Mouse (Mus musculus) A20 (cell line): Measurements from ENCODE around the gene Sap30bp.

Source experiments
- DNase-seq: peaks from one replicate; pipeline ENCODE4 v3.0.0-alpha.2; 2011; ENCODE audit warnings: low read depth, low spot score

Sap30bp gene

GRCm38 (mm10) chr11:115999538-116000143 lies 66.6 kb downstream of the Sap30bp start:
- DNase-seq, result peak; percentile 84

GRCm38 (mm10) chr11:116000607-116001006 lies 67.5 kb downstream of the Sap30bp start:
- no peak for DNase-seq

GRCm38 (mm10) chr11:116001725-116002124 lies 68.6 kb downstream of the Sap30bp start:
- DNase-seq, result no peak

GRCm38 (mm10) chr11:116002894-116003293 lies 69.8 kb downstream of the Sap30bp start:
- DNase-seq, result no peak

GRCm38 (mm10) chr11:116004186-116004823 lies 71.2 kb downstream of the Sap30bp start:
- no peak for DNase-seq

GRCm38 (mm10) chr11:116004840-116005700 lies 72.0 kb downstream of the Sap30bp start:
- peak; percentile 87 for DNase-seq

GRCm38 (mm10) chr11:116005701-116006419 lies 72.8 kb downstream of the Sap30bp start:
- peak; percentile 41 for DNase-seq

- no peak for DNase-seq
Measured at GRCm38 (mm10) chr11:116007095-116007850, 74.2 kb downstream of the Sap30bp start.

GRCm38 (mm10) chr11:116008411-116008810 lies 75.3 kb downstream of the Sap30bp start:
- no peak for DNase-seq

- no peak for DNase-seq
Measured at GRCm38 (mm10) chr11:116008832-116009375, 75.8 kb downstream of the Sap30bp start.

GRCm38 (mm10) chr11:116009661-116010060 lies 76.6 kb downstream of the Sap30bp start:
- no peak for DNase-seq

GRCm38 (mm10) chr11:116010146-116010545 lies 77.1 kb downstream of the Sap30bp start:
- DNase-seq, result no peak

- no peak for DNase-seq
Measured at GRCm38 (mm10) chr11:116010948-116011347, 77.9 kb downstream of the Sap30bp start.

GRCm38 (mm10) chr11:116011529-116012261 lies 78.6 kb downstream of the Sap30bp start:
- DNase-seq, result peak; percentile 71

GRCm38 (mm10) chr11:116012262-116012947 lies 79.3 kb downstream of the Sap30bp start, which contains the start of gene Galk1:
Gene Galk1, minus strand, starts transcription at chr11:116012719.
- peak; percentile 99 for DNase-seq

GRCm38 (mm10) chr11:116014821-116015220 lies 81.7 kb downstream of the Sap30bp start:
- no peak for DNase-seq
